Mouse (Mus musculus) embryo, embryonic 10.5 days (tissue): ENCODE results near the gene Mstn.

Source experiments
- DNase-seq: peaks from one replicate; pipeline ENCODE4 v3.0.0-alpha.2; 2015; ENCODE audit warnings: low spot score

The Mstn gene

GRCm38 (mm10) chr1:53110561-53110960 is 49.1 kb downstream of the Mstn start:
- DNase-seq: no peak
